Mouse (Mus musculus) midbrain, embryonic 10.5 days (tissue): ENCODE results near the gene Picalm. TPM values are rescaled to one million over a fixed set of nuclear protein-coding genes. Genes with fewer than 3 reads are reported as not detected.

Source experiments
- DNase-seq: peaks from one replicate; pipeline ENCODE4 v3.0.0-alpha.2; 2017; ENCODE audit warnings: low spot score
- H3K27ac ChIP-seq: fragments of 300-500 bp; sonication (generic); replicated peaks from 2 replicates; pipeline ENCODE4 v1.5.1; 2016; ENCODE audit warnings: mild to moderate bottlenecking
- H3K27me3 ChIP-seq: fragments of 300-500 bp; sonication (generic); 2 replicates; pipeline ENCODE4 v1.6.1; 2016; ENCODE audit warnings: low read depth, mild to moderate bottlenecking; ENCODE audit not compliant: poor library complexity, severe bottlenecking
- H3K36me3 ChIP-seq: fragments of 300-500 bp; sonication (generic); 2 replicates; pipeline ENCODE4 v1.6.1; 2016; ENCODE audit warnings: mild to moderate bottlenecking, moderate library complexity
- H3K4me1 ChIP-seq: fragments of 300-500 bp; sonication (generic); 2 replicates; pipeline ENCODE4 v1.6.1; 2016
- H3K4me3 ChIP-seq: fragments of 300-500 bp; sonication (generic); 2 replicates; pipeline ENCODE4 v1.5.1; 2016; ENCODE audit warnings: mild to moderate bottlenecking, moderate library complexity
- H3K9me3 ChIP-seq: fragments of 300-500 bp; sonication (generic); replicated peaks from 2 replicates; pipeline ENCODE4 v1.6.1; 2016; ENCODE audit warnings: mild to moderate bottlenecking
- WGBS: fragments of 180-500 bp; shearing (Covaris S2); methylation state at CpG from one replicate; pipeline ENCODE4 v1.1.7; 2016; 5-methylcytosine and 5-hydroxymethylcytosine counted together
- polyA plus RNA-seq: library from polyadenylated mRNA; unstranded; fragments of >200 nt; fragmentation: Nextera tagmentation; extraction: Ambion mirVana; gene quantifications from 2 replicates; pipeline ENCODE4 v1.2.1, GENCODE M21; 2016

Picalm gene
- polyA plus RNA-seq, 1 experiment from 2014 or later, result 23.5 TPM

GRCm38 (mm10) chr7:90233921-90234320 is 103.9 kb downstream of the Picalm start:
- 72% methylated on average over 4 of the region's 4 CpGs for WGBS
- Histone ChIP-seq H3K27me3 (no peaks in the 10 kb centered on the region), H3K4me3 (no peak overlapping the region), H3K4me1 (peaks cover 15% of the 10 kb centered on the region), H3K36me3 (no peaks in the 10 kb centered on the region), H3K9me3 (no peaks in the 10 kb centered on the region), H3K27ac (no peak overlapping the region)
- DNase-seq, result no peak

GRCm38 (mm10) chr7:90236289-90236905 is 106.4 kb downstream of the Picalm start:
- no peak overlapping the region for H3K4me3 ChIP-seq
- 61% methylated on average over 4 of the region's 4 CpGs for WGBS
- H3K27me3 ChIP-seq, result no peaks in the 10 kb centered on the region
- DNase-seq, result no peak
- no peaks in the 10 kb centered on the region for H3K9me3 ChIP-seq
- no peaks in the 10 kb centered on the region for H3K36me3 ChIP-seq
- peak overlapping the region; percentile 46; the same call in 1 of the 2 replicates for H3K27ac ChIP-seq
- peaks cover 17% of the 10 kb centered on the region for H3K4me1 ChIP-seq

- Histone ChIP-seq H3K27ac (no peak overlapping the region), H3K9me3 (no peaks in the 10 kb centered on the region), H3K27me3 (no peaks in the 10 kb centered on the region), H3K4me1 (0 out of 2 replicates have a peak, but pooled peaks cover 2% of the 10 kb centered on the region), H3K4me3 (no peak overlapping the region), H3K36me3 (no peaks in the 10 kb centered on the region)
- DNase-seq, result no peak
- 92% methylated on average over 6 of the region's 6 CpGs for WGBS
These were observed 113.1 kb downstream of the Picalm start for GRCm38 (mm10) chr7:90243151-90243550.

GRCm38 (mm10) chr7:90243643-90244042 is 113.6 kb downstream of the Picalm start:
- no peak overlapping the region for H3K27ac ChIP-seq
- H3K9me3 ChIP-seq, result no peaks in the 10 kb centered on the region
- no peak overlapping the region for H3K4me3 ChIP-seq
- H3K27me3 ChIP-seq, result no peaks in the 10 kb centered on the region
- no peaks in the 10 kb centered on the region for H3K36me3 ChIP-seq
- H3K4me1 ChIP-seq, result 0 out of 2 replicates have a peak, but pooled peaks cover 2% of the 10 kb centered on the region
- DNase-seq, result no peak
- 93% methylated on average over 5 of the region's 5 CpGs for WGBS

- WGBS, result 72% methylated on average over 5 of the region's 5 CpGs
These were observed 122.9 kb downstream of the Picalm start for GRCm38 (mm10) chr7:90252946-90253345.

GRCm38 (mm10) chr7:90258701-90259100 is 128.7 kb downstream of the Picalm start:
- H3K27me3 ChIP-seq, result no peaks in the 10 kb centered on the region
- H3K9me3 ChIP-seq, result no peaks in the 10 kb centered on the region
- no peaks in the 10 kb centered on the region for H3K36me3 ChIP-seq
- peaks cover 10% of the 10 kb centered on the region for H3K4me1 ChIP-seq
- H3K27ac ChIP-seq, result no peak overlapping the region
- no peak for DNase-seq
- 93% methylated on average over 2 of the region's 2 CpGs for WGBS
- no peak overlapping the region for H3K4me3 ChIP-seq

More at GRCm38 (mm10) chr7:90252946-90253345, 122.9 kb downstream of the Picalm start:
- no peaks in the 10 kb centered on the region for H3K27me3 ChIP-seq
- H3K4me1 ChIP-seq, result no peaks in the 10 kb centered on the region
- no peaks in the 10 kb centered on the region for H3K36me3 ChIP-seq
- no peak for DNase-seq
- H3K27ac ChIP-seq, result no peak overlapping the region
- H3K4me3 ChIP-seq, result no peak overlapping the region
- no peaks in the 10 kb centered on the region for H3K9me3 ChIP-seq

GRCm38 (mm10) chr7:90259899-90260298 is 129.9 kb downstream of the Picalm start:
- Histone ChIP-seq H3K27ac (no peak overlapping the region), H3K27me3 (no peaks in the 10 kb centered on the region), H3K36me3 (no peaks in the 10 kb centered on the region), H3K4me3 (no peak overlapping the region), H3K9me3 (no peaks in the 10 kb centered on the region), H3K4me1 (peaks cover 10% of the 10 kb centered on the region)
- DNase-seq, result no peak
- WGBS, result 84% methylated on average over 2 of the region's 2 CpGs

- peak overlapping the region; percentile 57 for H3K27ac ChIP-seq
These were observed 132.0 kb downstream of the Picalm start for GRCm38 (mm10) chr7:90261902-90262599.

More at GRCm38 (mm10) chr7:90261902-90262599, 132.0 kb downstream of the Picalm start:
- H3K36me3 ChIP-seq, result no peaks in the 10 kb centered on the region
- 31% methylated on average over 7 of the region's 7 CpGs for WGBS
- no peaks in the 10 kb centered on the region for H3K9me3 ChIP-seq
- no peak overlapping the region for H3K4me3 ChIP-seq
- DNase-seq, result no peak
- H3K4me1 ChIP-seq, result peaks cover 18% of the 10 kb centered on the region
- H3K27me3 ChIP-seq, result no peaks in the 10 kb centered on the region

Other genes with a start within 250 kb of the Picalm start
- 0.06 and 0.10 TPM in 2 replicates for gene Ccdc81, start 226.6 kb upstream of the Picalm start, polyA plus RNA-seq
- 143 and 171 TPM in 2 replicates for gene Hikeshi, start 189.0 kb upstream of the Picalm start, polyA plus RNA-seq
- 71.6 and 86.7 TPM in 2 replicates for gene Eed, start 149.2 kb upstream of the Picalm start, polyA plus RNA-seq
- not detected in 2 replicates for gene Ccdc83, start 135.6 kb downstream of the Picalm start, polyA plus RNA-seq
- gene Sytl2, start 172.0 kb downstream of the Picalm start, polyA plus RNA-seq, result 3.8 and 4.3 TPM in 2 replicates